Mouse (Mus musculus) mouse trophoblast stem cell (cell line): ENCODE measurements around the gene Fabp1.

Experiments
- in situ Hi-C, 2 experiments: fragments of 300-500 bp; cut with MseI, MboI; formaldehyde crosslinking; loops; 2 replicates in 1 of 2; 3 replicates in 1 of 2; pipeline ENCODE4 v1.15.1; 2025

Gene Fabp1

DNA sequence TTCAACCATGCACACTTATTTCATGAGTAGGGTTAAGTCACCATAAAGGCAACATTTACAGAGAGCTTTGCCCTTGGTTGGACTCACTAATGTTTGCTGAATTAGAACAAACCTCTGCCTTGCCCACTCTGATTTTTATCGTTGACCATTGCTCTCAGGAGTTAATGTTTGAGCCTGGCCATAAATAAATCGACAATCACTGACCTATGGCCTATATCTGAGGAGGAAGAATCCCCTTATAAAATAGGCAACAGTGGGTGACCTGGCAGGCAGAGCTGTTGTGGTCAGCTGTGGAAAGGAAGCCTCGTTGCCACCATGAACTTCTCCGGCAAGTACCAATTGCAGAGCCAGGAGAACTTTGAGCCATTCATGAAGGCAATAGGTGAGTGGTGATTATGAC is at the start of gene Fabp1:
Gene Fabp1 (plus strand): TSS at position 216 of the 400 bp plus-strand sequence.
- in situ Hi-C loops, result no loop called here

DNA sequence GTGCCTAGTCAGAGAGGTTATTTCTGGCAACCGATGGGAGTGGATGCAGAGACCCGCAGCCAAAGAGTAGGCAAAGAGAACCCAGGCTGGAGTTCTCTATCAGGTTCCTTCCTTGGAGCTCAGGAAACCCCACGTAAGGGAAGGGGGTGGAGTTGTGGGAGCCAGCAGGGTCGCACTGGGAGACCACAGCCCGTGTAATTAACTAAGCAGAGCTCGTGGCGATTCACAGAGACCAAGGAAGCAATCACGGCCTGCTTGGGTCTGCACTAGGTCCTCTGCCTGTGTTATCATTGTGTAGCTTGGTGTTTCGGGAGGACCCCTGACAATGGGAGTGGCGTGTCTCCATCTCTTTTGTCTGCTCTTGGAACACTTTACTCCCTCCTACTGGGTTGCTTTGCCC is 48.5 kb upstream of the Fabp1 start:
- in situ Hi-C loops, result loop anchor here in 1 of 2 experiments (25.0 kb wide), 1 partner anchor 236 kb away; no protein-coding TSS in a partner anchor

DNA sequence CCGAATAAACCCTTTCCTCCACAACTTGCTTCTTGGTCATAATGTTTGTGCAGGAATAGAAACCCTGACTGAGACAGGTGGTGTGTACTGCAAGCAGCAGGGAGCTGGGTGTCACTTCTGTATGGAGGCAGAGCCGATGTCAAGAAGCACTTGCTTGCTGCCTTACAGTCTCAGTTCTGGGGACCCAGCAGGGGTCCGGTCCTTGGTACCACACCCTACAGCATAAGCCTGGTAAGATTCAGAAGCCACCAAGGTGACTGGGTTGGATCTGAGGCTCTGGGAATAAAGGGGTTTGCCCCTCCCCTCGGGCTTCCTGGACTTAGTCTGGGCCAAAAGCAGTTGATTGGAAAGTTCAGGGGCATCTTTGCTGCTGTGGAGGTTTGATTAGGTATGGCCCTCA is 46.1 kb upstream of the Fabp1 start:
- in situ Hi-C loops, result loop anchor here in 1 of 2 experiments (25.0 kb wide), 1 partner anchor 234 kb away; no protein-coding TSS in a partner anchor

- in situ Hi-C loops, result loop anchor here in 1 of 2 experiments (25.0 kb wide), 1 partner anchor 232 kb away; no protein-coding TSS in a partner anchor
Observed at GRCm38 (mm10) chr6:71154861-71155260, 44.8 kb upstream of the Fabp1 start.

GRCm38 (mm10) chr6:71156674-71157326 is 42.8 kb upstream of the Fabp1 start:
- in situ Hi-C loops, result loop anchor here in 1 of 2 experiments (25.0 kb wide), 1 partner anchor 231 kb away; no protein-coding TSS in a partner anchor

- in situ Hi-C loops, result loop anchor here (10.0 to 25.0 kb wide), 2 partner anchors 226 to 234 kb away; no protein-coding TSS in a partner anchor
Observed at GRCm38 (mm10) chr6:71161290-71161689, 38.3 kb upstream of the Fabp1 start.

DNA sequence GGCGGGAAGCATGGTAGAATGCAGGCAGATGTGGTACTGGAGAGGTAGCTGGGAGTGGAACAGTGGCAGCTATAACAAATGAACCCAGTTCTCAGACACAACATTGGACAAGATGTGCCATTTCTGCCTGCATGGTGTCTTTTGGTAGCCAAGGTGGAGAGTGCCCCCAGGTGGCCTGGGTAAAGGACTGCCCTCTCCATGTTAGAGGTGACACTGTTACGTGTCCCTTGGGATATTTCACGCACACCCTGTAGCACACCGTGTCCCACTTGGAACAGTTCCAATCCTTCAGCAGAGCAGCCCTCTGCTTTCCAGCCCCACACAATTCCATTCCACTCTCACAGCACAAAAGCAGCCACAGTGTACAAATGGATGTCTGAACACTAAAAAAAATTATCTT is 37.4 kb upstream of the Fabp1 start:
- in situ Hi-C loops, result loop anchor here (10.0 to 25.0 kb wide), 2 partner anchors 225 to 233 kb away; no protein-coding TSS in a partner anchor

DNA sequence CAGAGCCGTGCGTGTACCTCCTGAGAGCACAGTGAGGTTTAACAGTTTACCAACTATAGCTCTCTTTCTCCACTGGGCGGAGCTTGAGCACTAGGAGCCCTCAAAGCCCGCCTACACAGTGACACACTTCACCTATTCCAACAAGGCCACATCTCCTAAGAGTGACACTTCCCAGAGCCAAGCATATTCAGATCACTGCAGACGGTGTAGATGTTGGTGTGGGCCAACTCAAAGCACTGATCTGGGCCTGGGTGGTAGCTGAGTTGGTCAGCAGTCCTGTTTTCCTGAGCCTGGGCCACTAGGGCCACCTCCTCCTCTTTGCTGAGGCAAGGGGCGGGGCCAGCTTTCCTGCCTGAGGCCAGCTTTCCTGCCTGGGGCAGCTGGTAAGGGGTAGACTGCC is 35.2 kb upstream of the Fabp1 start:
- in situ Hi-C loops, result loop anchor here (10.0 to 25.0 kb wide), 2 partner anchors 223 to 230 kb away; no protein-coding TSS in a partner anchor

DNA sequence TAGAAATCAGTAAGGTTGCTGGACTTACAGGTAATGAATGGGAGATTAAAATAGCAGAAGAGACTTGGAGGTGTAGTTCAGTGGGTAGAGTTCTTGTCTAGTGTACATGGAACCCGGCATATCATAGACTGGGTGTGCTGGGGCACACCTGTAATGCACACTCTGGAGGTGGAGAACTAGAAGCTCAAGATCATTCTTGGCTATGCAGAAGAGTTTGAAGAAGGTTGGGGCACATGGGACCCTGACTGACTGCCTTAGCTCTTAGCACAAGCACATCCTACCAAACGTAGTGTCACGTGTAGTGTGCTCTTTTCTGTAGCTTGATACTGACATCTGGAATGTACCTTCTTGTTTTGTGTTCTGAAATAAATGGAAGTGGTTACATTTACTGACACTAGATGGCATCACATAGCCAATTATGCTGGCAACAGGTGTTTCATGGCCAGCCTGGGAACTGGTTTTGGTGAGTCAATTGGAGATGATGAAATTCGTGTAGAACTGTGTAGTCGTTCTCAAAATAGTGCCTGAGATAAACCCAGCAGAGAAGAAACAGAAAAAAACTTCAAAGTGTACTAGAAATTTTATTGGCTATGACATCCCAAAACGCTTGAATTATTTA is 33.0 kb upstream of the Fabp1 start:
- in situ Hi-C loops, result loop anchor here (10.0 to 25.0 kb wide), 2 partner anchors 221 to 228 kb away; no protein-coding TSS in a partner anchor

DNA sequence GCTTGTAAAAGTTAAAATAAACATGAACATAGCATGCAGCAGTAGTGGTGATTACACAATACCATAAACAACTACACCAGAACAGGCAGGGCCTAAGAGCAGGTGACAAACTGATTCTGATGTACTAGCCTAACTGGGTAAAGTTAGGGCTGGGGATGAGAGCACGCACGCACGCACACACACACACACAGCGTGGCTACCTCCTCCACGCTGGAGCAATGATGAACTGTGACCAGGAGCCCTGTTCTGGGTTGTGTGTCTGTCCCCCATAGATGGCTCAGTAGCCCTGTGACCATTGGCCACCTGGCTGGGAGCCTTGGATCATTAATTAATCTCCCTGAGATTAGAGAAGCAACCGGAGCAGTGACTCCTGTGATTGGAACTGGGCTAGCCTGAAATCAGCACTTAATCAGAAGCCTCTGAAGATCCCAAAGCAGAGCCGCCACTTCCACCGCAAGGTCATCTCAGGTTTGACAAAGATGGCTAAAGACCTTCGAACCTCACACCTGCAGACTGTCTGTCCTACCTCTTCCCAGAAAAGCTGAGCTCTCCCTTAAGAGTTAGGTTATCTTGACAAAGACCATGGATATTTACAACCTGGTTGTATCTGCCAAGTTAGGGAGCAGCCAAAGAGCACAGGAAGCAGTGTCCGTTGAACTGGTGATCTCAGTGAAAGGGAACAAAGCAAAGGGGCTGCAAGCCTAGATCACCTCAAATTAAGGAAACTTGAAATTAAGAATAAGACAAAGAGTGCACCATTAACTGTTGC is 26.6 kb upstream of the Fabp1 start:
- in situ Hi-C loops, result loop anchor here in 1 of 2 experiments (25.0 kb wide), 1 partner anchor 214 kb away; no protein-coding TSS in a partner anchor

- in situ Hi-C loops, result no loop called here
Observed at GRCm38 (mm10) chr6:71180596-71180995, 19.0 kb upstream of the Fabp1 start.

DNA sequence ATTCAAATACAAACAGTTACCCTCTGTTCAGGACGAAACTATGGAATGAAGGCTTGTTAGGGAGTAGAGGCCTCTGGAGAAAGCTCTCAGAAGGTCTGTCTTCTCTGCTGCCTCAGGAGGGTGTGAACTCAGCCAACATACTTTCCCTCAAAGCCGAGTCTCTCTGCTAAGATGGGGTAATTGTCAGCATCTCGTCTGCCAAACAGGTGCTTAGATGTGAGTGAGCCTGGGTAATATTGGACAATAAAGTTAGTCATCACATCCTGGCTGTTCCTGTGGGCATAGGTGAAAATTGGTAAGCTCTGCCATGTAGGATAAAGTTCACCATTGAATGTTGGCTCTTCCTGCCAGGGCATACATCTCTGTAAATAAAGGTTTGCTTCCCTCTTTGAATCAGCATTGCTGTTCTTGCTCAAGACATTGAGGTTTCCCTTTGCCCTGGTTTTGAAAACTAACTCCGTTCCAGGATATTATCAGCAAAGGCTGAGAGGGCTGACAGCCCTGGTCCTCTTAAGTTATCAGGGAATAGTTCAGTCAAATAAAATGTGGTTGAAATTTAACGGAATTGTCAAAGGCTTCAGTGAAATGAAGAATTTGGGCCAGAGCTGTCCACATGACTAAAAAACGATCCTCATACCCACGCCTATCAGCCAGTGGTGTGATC is 14.6 kb upstream of the Fabp1 start:
- in situ Hi-C loops, result no loop called here

GRCm38 (mm10) chr6:71189578-71189977 is 10.0 kb upstream of the Fabp1 start:
- in situ Hi-C loops, result no loop called here

DNA sequence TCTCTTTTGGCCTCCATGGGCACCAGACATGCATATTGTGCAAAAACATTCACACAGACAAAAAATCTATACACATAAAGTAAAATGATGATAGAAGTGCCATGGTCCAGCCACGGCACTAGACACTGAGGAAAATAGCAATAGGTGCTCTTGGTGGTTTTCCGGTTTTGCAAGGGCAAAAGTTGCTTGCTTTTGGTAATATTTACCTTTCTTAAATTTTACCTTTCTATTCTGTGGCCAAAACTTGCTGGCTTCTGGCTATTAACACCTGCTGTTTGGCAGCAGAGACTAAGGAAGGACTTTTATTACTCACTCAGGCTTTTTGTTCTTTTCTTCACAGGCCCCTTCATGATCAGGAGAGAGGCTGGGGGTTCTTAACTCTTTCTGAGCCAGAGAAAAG is 9.1 kb upstream of the Fabp1 start:
- in situ Hi-C loops, result no loop called here

DNA sequence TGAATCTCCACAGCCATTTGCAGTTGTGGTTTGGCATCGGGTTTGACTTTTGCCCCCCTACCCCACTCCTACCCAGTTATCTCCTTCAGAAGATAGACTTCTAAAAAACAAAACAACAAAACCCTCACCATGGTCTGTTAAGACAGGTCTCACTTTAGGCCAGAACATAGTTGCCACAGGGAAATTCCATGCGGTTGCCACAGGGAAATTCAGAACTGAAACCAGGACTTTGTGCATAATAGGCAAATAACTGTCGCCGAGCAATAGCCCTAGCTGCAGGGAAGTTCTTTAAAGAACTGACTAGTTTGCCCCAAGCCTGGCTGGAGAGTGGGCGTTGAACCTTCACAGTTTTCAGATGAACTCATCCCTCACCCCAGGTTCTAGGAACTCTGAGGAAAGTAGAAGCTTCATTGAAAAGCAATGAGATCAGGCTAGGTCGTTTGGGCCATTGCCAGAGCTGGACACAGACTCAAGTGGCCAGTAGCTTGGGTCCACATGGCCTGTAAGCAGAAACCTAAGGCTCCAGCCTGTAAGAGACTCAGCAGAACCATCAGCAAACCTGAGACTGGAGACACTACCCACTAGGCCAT is 6.4 kb upstream of the Fabp1 start:
- in situ Hi-C loops, result no loop called here

DNA sequence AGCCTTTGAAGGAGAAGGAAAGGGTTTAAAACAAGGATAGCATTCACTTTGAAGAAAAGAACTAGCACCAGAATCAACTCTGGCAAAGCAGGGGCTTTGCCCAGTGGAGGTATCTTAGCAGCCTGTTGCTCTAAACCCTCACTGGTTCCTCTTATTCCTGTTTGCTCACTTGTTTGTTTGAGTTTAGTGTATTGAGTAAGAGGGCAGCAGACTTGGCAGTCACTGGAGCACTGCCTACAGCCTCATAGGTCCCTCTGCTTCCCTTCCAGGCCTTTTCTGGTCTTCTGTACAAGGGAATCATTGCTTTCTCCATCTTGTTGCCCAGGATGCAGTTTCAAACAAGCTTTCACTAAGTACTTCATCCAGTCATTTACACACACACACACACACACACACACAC is 3.5 kb upstream of the Fabp1 start:
- in situ Hi-C loops, result no loop called here

GRCm38 (mm10) chr6:71197636-71198535 is 1.7 kb upstream of the Fabp1 start:
- in situ Hi-C loops, result no loop called here

DNA sequence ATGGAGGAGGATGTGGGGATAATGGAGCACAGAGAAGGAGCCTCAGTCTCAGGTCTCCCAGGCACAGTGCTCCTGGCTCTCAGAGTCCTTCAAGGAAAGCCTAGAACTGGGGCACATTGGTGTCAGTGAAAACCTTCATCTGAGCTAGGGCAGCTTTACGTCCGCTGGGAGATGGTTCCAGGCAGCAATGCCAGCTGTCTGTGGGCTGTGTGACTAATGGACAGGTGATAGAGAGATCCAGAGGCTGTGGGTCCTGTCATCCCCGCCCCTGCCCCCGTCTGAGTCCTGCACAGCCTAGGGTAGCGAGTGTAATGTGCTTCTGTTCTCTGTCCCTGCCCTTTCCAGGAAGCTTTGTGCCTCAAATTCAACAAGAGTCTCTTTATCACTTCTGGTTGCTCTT is 2.3 kb downstream of the Fabp1 start:
- in situ Hi-C loops, result no loop called here

DNA sequence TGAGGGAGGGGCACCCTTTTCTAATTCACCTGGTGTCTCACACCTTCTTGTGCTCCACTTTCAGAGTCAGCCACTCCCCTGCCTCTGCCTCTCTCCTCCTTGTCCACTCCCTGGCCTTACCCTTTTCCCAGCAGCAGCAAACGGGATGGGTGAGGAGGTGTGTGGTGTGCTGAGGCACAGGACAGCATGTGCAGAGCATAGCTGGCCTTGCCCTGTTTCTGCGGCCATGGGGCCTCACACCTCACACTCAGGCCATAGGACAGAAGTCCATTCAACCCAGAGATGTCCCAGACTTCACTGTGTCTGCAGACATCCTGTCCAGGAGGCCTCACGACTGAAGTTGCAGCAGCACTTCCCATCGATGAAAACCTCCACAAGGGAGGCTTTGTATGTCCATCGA is 4.0 kb downstream of the Fabp1 start:
- in situ Hi-C loops, result no loop called here

GRCm38 (mm10) chr6:71204166-71204565 is 4.5 kb downstream of the Fabp1 start:
- in situ Hi-C loops, result no loop called here
